Mouse (Mus musculus) gastrocnemius, postnatal 25 days (tissue): ENCODE measurements around the gene Spry1. TPM values are rescaled to one million over a fixed set of nuclear protein-coding genes. Genes with fewer than 3 reads are reported as not detected.

Experiments used
- DNase-seq: peaks from one replicate; pipeline ENCODE4 v3.0.0; 2022
- total RNA-seq, 2 experiments: library from RNA; stranded (reverse); gene quantifications; 1 replicate in 1 of 2; 2 replicates in 1 of 2; pipeline ENCODE4 v1.2.3; 2021

Spry1 gene
- total RNA-seq, 2 experiments from 2014 or later = 18.8 to 21.5 TPM

- no peak for DNase-seq
Observed at GRCm38 (mm10) chr3:37641796-37642680, 2.3 kb downstream of the Spry1 start.

- peak; percentile 77 for DNase-seq
Observed at GRCm38 (mm10) chr3:37642681-37643214, 3.0 kb downstream of the Spry1 start.

- DNase-seq = no peak
Observed at GRCm38 (mm10) chr3:37643411-37643810, 3.7 kb downstream of the Spry1 start.

- no peak for DNase-seq
Observed at GRCm38 (mm10) chr3:37643903-37644302, 4.2 kb downstream of the Spry1 start.

- DNase-seq = no peak
Observed at GRCm38 (mm10) chr3:37645061-37645460, 5.3 kb downstream of the Spry1 start.

- DNase-seq = no peak
Observed at GRCm38 (mm10) chr3:37646221-37646620, 6.5 kb downstream of the Spry1 start.

- no peak for DNase-seq
Observed at GRCm38 (mm10) chr3:37647225-37647624, 7.5 kb downstream of the Spry1 start.

GRCm38 (mm10) chr3:37648244-37648643 lies 8.5 kb downstream of the Spry1 start:
- DNase-seq = no peak

- DNase-seq = no peak
Observed at GRCm38 (mm10) chr3:37649281-37649680, 9.5 kb downstream of the Spry1 start.

GRCm38 (mm10) chr3:37652537-37652936 lies 12.8 kb downstream of the Spry1 start:
- DNase-seq = no peak

- DNase-seq = peak; percentile 33
Observed at GRCm38 (mm10) chr3:37653935-37654729, 14.4 kb downstream of the Spry1 start.

GRCm38 (mm10) chr3:37654787-37655186 lies 15.0 kb downstream of the Spry1 start:
- no peak for DNase-seq

GRCm38 (mm10) chr3:37655933-37656633 lies 16.3 kb downstream of the Spry1 start:
- DNase-seq = no peak

- DNase-seq = no peak
Observed at GRCm38 (mm10) chr3:37657009-37657408, 17.3 kb downstream of the Spry1 start.

- no peak for DNase-seq
Observed at GRCm38 (mm10) chr3:37658155-37658554, 18.4 kb downstream of the Spry1 start.

- no peak for DNase-seq
Observed at GRCm38 (mm10) chr3:37659621-37660020, 19.9 kb downstream of the Spry1 start.

GRCm38 (mm10) chr3:37666291-37667118 lies 26.8 kb downstream of the Spry1 start:
- peak; percentile 49 for DNase-seq

- no peak for DNase-seq
Observed at GRCm38 (mm10) chr3:37667119-37667467, 27.3 kb downstream of the Spry1 start.

- no peak for DNase-seq
Observed at GRCm38 (mm10) chr3:37667736-37668135, 28.0 kb downstream of the Spry1 start.

- DNase-seq = no peak
Observed at GRCm38 (mm10) chr3:37668652-37669051, 28.9 kb downstream of the Spry1 start.

- DNase-seq = no peak
Observed at GRCm38 (mm10) chr3:37669100-37669499, 29.4 kb downstream of the Spry1 start.
